Mouse (Mus musculus) left cerebral cortex, postnatal 14 days (tissue): Measurements from ENCODE around the gene Slco1a1. TPM values are rescaled to one million over a fixed set of nuclear protein-coding genes. Genes with fewer than 3 reads are reported as not detected.
"Not testable (repeated sequence)": the region's sequence is repeated elsewhere in the genome, so short reads cannot be mapped to it uniquely, and the experiment has no call there.

Experiments
- DNase-seq, 2 experiments: peaks; one replicate each; pipeline ENCODE4 v3.0.0; 2021 to 2022; ENCODE audit warnings: low spot score in 2 of 2, mixed read lengths in 1 of 2
- intact Hi-C: fragments of 180-260 bp; cut with DNase I; formaldehyde crosslinking; loops from one replicate; pipeline ENCODE4 v1.15.1; 2025
- long read RNA-seq, 2 experiments: library from polyadenylated mRNA; stranded (forward); transcript quantifications; one replicate each; pipeline ENCODE4 v2.0.0; 2021
- total RNA-seq, 2 experiments: library from RNA; stranded (reverse); gene quantifications; 2 replicates each; pipeline ENCODE4 v1.2.3; 2021

Gene Slco1a1
- total RNA-seq: not detected
- long read RNA-seq, experiment 1: 0 reads
- long read RNA-seq, experiment 2: 0 reads

- intact Hi-C loops: no loop called here
- DNase-seq: no peak
Observed at GRCm38 (mm10) chr6:141946862-141947261, at the start of gene Slco1a1. Slco1a1 (minus strand) TSS chr6:141946962.

GRCm38 (mm10) chr6:141986772-141987171 lies 40.0 kb upstream of the Slco1a1 start:
- intact Hi-C loops: no loop called here
- DNase-seq: no peak

- no peak for DNase-seq
- intact Hi-C loops: no loop called here
Observed at GRCm38 (mm10) chr6:141984644-141985043, 37.9 kb upstream of the Slco1a1 start.

GRCm38 (mm10) chr6:141962420-141962819 lies 15.7 kb upstream of the Slco1a1 start:
- no peak for DNase-seq
- intact Hi-C loops: no loop called here

- DNase-seq: no peak
- intact Hi-C loops: no loop called here
Observed at GRCm38 (mm10) chr6:141961861-141962260, 15.1 kb upstream of the Slco1a1 start.

GRCm38 (mm10) chr6:141960482-141960881 lies 13.7 kb upstream of the Slco1a1 start:
- intact Hi-C loops: no loop called here
- DNase-seq: no peak

GRCm38 (mm10) chr6:141940451-141940850 lies 6.3 kb downstream of the Slco1a1 start:
- intact Hi-C loops: no loop called here
- no peak for DNase-seq

GRCm38 (mm10) chr6:141898197-141898596 lies 48.6 kb downstream of the Slco1a1 start:
- no peak for DNase-seq
- intact Hi-C loops: no loop called here

GRCm38 (mm10) chr6:141889723-141890122 lies 57.0 kb downstream of the Slco1a1 start:
- no peak for DNase-seq
- intact Hi-C loops: no loop called here

- DNase-seq: peak in 1 of 2 experiments; percentile 1
- intact Hi-C loops: no loop called here
Observed at GRCm38 (mm10) chr6:141888248-141888647, 58.5 kb downstream of the Slco1a1 start.

- DNase-seq: no peak
- intact Hi-C loops: no loop called here
Observed at GRCm38 (mm10) chr6:141882581-141882980, 64.2 kb downstream of the Slco1a1 start.

GRCm38 (mm10) chr6:141875742-141876141 lies 71.0 kb downstream of the Slco1a1 start:
- DNase-seq, intact Hi-C loops: not testable (repeated sequence)

- DNase-seq: no peak
- intact Hi-C loops: no loop called here
Observed at GRCm38 (mm10) chr6:141871711-141872110, 75.1 kb downstream of the Slco1a1 start.

- intact Hi-C loops: no loop called here
- no peak for DNase-seq
Observed at GRCm38 (mm10) chr6:141868735-141869134, 78.0 kb downstream of the Slco1a1 start.

GRCm38 (mm10) chr6:141866026-141866425 lies 80.7 kb downstream of the Slco1a1 start:
- DNase-seq: no peak

GRCm38 (mm10) chr6:141857735-141858531 lies 88.8 kb downstream of the Slco1a1 start:
- intact Hi-C loops: no loop called here
- DNase-seq: no peak

More at GRCm38 (mm10) chr6:141866026-141866425, 80.7 kb downstream of the Slco1a1 start:
- intact Hi-C loops: no loop called here

Other genes starting within 250 kb of the Slco1a1 start
- not detected for gene Gm5724, start 173.2 kb downstream of the Slco1a1 start, total RNA-seq
- gene Slco1a4, start 90.8 kb downstream of the Slco1a1 start, total RNA-seq: 10 to 100 TPM; 30.7 to 32.4 TPM
- gene Gm6614, start 64.5 kb upstream of the Slco1a1 start, total RNA-seq: not detected